Mouse (Mus musculus) left cerebral cortex, postnatal 36 days (tissue): Measurements from ENCODE around the gene Tigd4. TPM values are rescaled to one million over a fixed set of nuclear protein-coding genes. Genes with fewer than 3 reads are reported as not detected.
"Not testable (repeated sequence)": the region's sequence is repeated elsewhere in the genome, so short reads cannot be mapped to it uniquely, and the experiment has no call there.

Experiments used
- DNase-seq, 2 experiments: peaks; one replicate each; pipeline ENCODE4 v3.0.0; 2021 to 2022; ENCODE audit warnings: low spot score in 2 of 2, mixed read lengths in 1 of 2
- intact Hi-C: fragments of 180-260 bp; cut with DNase I; formaldehyde crosslinking; loops from one replicate; pipeline ENCODE4 v1.15.1; 2025
- total RNA-seq, 2 experiments: library from RNA; stranded (reverse); gene quantifications; 2 replicates each; pipeline ENCODE4 v1.2.3; 2021

The Tigd4 gene
- under 1 TPM in 1 of 2 experiments, not detected in 1; 0.10 TPM for total RNA-seq

DNA sequence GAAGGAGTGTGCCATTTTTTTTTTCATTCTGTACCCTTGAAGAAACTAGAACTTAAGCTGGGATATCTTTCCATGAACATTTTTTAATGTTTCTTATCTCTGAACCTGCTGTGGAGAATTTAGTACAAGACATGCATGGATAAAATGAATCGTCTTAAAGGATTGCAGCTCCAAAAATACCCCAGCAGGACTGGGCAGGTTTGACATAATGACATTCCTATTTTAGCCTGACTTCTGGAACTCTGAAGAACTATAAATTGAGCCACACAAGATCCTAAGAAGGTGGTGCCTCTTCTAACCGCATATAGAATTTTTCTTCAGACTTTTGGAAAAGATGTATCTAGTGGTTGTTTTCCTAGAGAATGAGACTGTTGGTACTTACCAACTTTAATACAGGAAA lies at the start of gene Tigd4:
Gene Tigd4, plus strand, starts transcription at position 301 of the 400 bp plus-strand sequence.
- DNase-seq: no peak
- intact Hi-C loops: no loop called here

DNA sequence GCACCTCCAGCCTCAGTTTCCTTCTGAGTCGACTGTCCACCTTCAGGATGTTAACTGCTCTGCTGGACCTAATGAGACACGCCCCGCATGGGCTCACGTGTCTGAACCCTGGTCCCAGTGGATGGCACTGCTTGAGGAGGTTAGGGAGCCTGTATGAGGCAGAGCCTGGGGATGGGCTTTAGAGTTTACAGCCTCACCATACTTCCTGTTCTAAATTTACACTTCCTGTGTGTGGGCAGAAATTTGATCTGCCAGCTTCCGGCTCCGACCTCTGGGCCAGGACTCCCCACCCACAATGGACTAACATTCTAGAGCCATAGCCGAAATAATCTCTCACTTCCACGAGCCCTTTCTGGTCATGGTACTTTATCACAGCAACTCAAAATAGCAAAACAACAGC lies 46.2 kb upstream of the Tigd4 start:
- DNase-seq: no peak
- intact Hi-C loops: loop anchor here (10.0 kb wide), 1 partner anchor 232 kb away; no protein-coding TSS in a partner anchor

GRCm38 (mm10) chr3:84555780-84556179 lies 37.6 kb upstream of the Tigd4 start:
- intact Hi-C loops: no loop called here
- no peak for DNase-seq

DNA sequence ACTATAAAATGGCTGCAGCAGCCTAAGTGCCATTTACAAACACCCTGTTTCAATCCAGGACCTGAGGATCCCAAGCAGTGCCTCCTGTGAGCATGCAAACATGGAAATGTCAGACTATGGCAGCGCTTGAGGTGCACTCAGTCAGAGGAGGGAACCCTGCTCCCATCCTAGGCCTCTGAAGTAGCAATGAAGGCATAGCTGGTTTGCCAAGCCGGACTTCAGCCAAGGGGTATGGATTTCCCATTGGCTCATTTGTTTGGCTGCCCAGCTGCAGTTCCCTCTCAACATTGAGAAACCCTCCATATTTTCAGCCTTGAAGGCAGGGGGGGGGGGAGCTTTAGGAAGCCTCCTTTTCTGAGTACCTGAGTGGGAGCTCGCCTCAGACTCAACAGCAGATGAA lies 35.1 kb upstream of the Tigd4 start:
- DNase-seq: no peak
- intact Hi-C loops: no loop called here

DNA sequence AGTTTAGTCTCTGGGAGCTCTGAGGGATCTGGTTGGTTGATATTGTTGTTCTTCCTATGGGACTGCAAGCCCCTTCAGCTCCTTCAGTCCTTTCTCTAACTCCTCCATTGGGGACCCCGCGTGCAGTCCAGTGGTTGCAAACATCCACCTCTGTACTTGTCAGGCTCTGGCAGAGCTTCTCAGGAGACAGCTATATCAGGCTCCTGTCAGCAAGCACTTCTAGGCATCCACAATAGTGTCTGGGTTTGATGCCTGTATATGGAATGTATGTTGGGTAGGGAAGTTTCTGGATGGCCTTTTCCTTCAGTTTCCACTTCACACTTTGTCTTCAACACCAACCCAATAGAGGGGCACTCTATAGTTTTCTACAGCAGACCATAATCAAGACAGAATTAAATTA lies 30.5 kb upstream of the Tigd4 start:
- intact Hi-C loops, DNase-seq: not testable (repeated sequence)

- intact Hi-C loops: no loop called here
- no peak for DNase-seq
Measured at GRCm38 (mm10) chr3:84563415-84563814, 30.0 kb upstream of the Tigd4 start.

GRCm38 (mm10) chr3:84568540-84568939 lies 24.8 kb upstream of the Tigd4 start:
- DNase-seq: no peak
- intact Hi-C loops: no loop called here

GRCm38 (mm10) chr3:84569587-84569986 lies 23.8 kb upstream of the Tigd4 start:
- DNase-seq: no peak
- intact Hi-C loops: no loop called here

GRCm38 (mm10) chr3:84570501-84570900 lies 22.9 kb upstream of the Tigd4 start:
- DNase-seq: no peak
- intact Hi-C loops: no loop called here

DNA sequence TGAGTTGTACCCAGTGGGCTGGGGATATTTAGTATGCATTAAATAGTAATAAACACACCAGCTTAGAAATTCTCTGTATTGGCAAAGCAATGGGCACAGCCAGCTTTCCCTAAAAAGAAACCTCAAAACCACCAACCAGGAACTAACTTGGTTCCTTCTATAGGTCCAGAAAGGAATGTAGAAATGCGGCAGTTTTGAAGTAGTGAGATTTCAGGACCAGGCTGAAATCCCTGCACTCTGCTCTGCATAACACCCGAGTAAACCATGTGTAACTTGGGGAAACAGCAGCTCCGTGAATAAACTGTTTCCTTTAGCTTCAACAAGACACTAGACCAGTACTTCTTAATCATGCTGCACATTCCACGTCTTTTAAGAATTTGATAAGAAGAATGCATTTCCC lies 12.7 kb upstream of the Tigd4 start:
- no peak for DNase-seq
- intact Hi-C loops: no loop called here

DNA sequence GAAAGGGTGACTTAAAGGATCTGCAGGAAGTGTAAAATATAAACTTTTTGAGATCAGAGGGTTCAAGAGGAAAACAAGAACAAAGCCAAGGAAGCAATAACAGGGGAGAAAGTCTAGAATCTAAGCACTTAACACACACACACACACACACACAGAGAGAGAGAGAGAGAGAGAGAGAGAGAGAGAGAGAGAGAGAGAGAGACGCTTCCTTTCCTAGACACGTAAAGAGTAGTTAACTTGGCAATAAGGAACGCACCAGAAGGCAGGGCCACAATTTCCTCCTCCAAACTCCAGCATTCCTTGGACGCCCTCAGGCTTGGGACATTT lies 11.7 kb upstream of the Tigd4 start:
- no peak for DNase-seq
- intact Hi-C loops: no loop called here

DNA sequence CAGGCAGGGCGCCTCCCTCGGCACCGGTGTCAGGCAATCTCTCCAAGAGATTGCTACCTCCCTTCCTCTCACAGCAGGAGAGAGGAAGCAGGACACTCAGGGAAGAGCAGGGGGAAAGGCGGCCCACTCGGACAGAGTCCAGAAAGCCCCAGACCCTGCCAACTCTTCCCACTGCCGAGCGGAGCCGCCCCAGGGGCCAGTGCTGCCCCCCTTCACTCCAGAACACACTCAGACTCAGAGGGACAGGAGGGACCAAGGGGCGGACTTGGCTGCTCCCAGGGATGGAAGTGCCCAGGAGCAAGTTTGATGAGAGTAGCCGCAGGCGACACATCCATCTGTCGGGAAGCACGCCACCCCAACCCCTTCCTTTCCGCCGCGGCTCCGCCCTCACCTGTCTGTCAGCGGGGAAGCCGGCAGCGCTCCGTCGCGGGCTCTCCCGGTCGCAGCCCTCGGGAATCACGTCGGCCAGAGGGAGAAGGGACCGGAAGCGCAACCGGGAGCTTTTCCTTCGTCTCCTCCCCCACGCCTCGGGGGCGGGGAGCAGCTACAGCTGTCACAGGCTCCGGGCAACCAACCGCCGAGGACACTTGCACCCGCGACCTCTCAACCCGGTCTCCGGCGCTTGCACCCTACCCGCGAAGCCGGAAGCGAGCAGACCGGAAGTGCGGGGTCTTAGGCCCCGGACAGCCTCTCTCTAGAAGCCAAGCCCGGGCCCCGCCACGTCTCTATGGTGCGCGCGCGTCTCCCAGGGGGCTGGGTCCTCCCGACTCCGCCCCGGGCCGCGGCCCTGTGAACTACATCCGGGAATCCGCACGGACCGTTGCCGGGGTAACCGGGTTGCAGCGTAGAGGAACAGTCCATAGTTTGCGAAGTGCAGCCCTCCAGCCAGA lies 11.1 kb upstream of the Tigd4 start, which contains the start of gene Arfip1:
Gene Arfip1, minus strand, starts transcription at position 603 of the 890 bp plus-strand sequence.
- intact Hi-C loops: no loop called here
- peak; percentile 94 to 96 for DNase-seq

GRCm38 (mm10) chr3:84582913-84583276 lies 10.5 kb upstream of the Tigd4 start:
- no peak for DNase-seq
- intact Hi-C loops: no loop called here

DNA sequence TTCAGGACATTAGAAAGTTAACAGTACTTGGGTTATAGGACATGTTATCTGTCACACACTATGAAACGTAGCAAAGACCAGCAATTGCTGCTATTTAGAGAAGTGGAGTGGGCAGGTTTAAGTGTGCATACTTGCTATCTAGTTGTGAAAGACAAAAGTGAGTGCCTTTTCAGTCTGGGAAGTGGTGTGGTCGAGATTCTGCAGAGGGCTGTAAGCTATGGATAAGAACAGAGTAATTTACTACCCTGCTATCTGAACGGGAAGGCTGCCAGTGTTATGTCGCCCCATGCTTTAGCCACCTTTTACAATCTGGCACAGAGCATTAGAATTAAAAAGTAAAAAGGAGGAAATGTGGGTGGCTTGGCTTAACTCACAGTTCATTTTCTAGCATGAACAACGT lies 6.6 kb upstream of the Tigd4 start:
- intact Hi-C loops: no loop called here
- no peak for DNase-seq

- intact Hi-C loops: no loop called here
- peak; percentile 38 to 45 for DNase-seq
Measured at GRCm38 (mm10) chr3:84594894-84595676, 1.7 kb downstream of the Tigd4 start.

DNA sequence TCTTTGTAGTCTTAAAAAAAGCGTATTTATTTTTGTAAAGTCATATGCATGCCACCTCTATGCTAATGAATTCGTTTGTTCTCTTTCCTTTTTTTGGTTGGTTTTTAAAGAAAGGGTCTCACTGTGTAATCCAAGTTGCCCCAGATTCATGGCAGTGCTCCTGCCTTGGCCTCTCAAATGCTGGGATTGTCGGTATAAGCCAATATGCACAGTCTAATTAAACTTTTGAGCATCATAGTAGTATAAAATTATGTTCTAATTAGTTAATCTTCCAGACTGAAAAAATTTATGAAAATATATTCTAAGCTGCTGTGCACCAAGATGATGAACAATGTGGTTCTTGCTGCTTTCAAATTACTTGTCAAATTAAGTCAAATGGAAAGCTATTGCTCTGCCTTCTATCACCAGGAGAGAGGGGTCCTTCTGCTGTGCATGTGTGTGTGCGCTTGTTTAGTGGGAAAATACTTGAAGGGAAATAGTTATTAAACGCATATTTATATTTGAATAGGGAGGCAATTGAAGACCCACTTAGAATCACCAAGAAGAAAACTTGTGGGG lies 2.4 kb downstream of the Tigd4 start:
- intact Hi-C loops: no loop called here
- DNase-seq: no peak

- intact Hi-C loops: no loop called here
Measured at GRCm38 (mm10) chr3:84597996-84598734, 4.8 kb downstream of the Tigd4 start.

DNA sequence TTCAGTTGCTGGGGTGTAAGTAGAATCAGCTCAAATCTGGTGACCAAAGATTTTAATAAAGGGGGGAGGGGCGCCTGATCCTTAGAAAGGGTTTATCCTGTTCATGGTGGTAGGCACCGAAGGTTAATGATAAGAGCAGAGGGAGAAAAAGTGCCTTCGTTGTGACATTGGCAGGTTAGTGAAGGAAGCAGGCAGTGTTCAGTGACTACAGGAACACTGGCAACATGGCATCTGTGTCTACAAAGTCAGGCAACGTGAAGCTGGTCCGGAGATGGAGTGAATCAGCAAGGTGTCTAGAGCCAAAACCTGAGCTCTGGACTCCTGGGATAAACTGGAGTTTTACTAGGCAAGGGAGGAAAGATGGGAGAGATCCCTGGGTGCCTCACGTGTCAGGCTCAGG lies 5.4 kb downstream of the Tigd4 start:
- no peak for DNase-seq
- intact Hi-C loops: no loop called here

More at GRCm38 (mm10) chr3:84597996-84598734, 4.8 kb downstream of the Tigd4 start:
- no peak for DNase-seq

- DNase-seq: no peak
- intact Hi-C loops: no loop called here
Measured at GRCm38 (mm10) chr3:84601870-84602495, 8.6 kb downstream of the Tigd4 start.
